Mouse (Mus musculus): ENCODE data around the gene Wdr18. TPM values are rescaled to one million over a fixed set of nuclear protein-coding genes. Genes with fewer than 3 reads are reported as not detected.

The Wdr18 gene
- total and polyA plus RNA-seq, 3 experiments, result 54.2 to 92.1 (median 70.8) TPM

- peak overlapping the region; percentile 92 for H3K4me2 ChIP-seq (ENCODE audit: insufficient read depth, low read depth, poor library complexity, severe bottlenecking)
- in situ Hi-C loops (cut with MboI; ENCODE audit: low pct_ligation_motif_present, low pct_unique_long_range_greater_than_20kb, low sequenced_read_pairs) (loop anchor here (5.0 kb wide), 3 partner anchors 33 to 93 kb away; partner anchors contain the start of genes Cfd and Wdr18), dilution Hi-C loops (cut with MboI; ENCODE audit: extremely low pct_ligation_motif_present, extremely low pct_unique_long_range_greater_than_20kb, low sequenced_read_pairs) (no loop called here)
- H3K79me2 ChIP-seq (replicated peaks; ENCODE audit: control insufficient read depth, extremely low read depth, insufficient read depth, poor library complexity, severe bottlenecking), result peaks cover 33% of the 10 kb centered on the region
- peak; percentile 81 for DNase-seq (ENCODE audit: extremely low read depth)
- TF ChIP-seq HCFC1 (IDR thresholded peaks at IDR 0.05; ENCODE audit: low read depth, low read length), result peak; percentile 52
- peak; percentile 56; the same call in 1 of the 2 replicates for TF ChIP-seq ETS1 (conservative IDR thresholded peaks at IDR 0.05; ENCODE audit: low read depth, low read length)
- TF ChIP-seq TCF12 (IDR thresholded peaks at IDR 0.05; ENCODE audit: low read depth, low read length), result peak; percentile 76
- TF ChIP-seq ZNF384 (IDR thresholded peaks at IDR 0.05; ENCODE audit: low read depth, low read length), result peak; percentile 12; the same call in 1 of the 2 replicates
- TF ChIP-seq ZC3H11A (IDR thresholded peaks at IDR 0.05; ENCODE audit: low read depth, low read length), result peak; percentile 99
- peak; percentile 86 for TF ChIP-seq IRF4 (IDR thresholded peaks at IDR 0.05; ENCODE audit: low read depth, low read length)
- no peak for TF ChIP-seq UBTF (IDR thresholded peaks at IDR 0.05; ENCODE audit: low read depth, low read length)
- peak; percentile 61 for TF ChIP-seq ELF1 (IDR thresholded peaks at IDR 0.05; ENCODE audit: low read depth, low read length)
- TF ChIP-seq SMC3 (IDR thresholded peaks at IDR 0.05; ENCODE audit: low read depth, low read length), result peak; percentile 100
- peak; percentile 94 to 100 for TF ChIP-seq CTCF (conservative IDR thresholded peaks at IDR 0.05 in 1 of 2, IDR thresholded peaks at IDR 0.05 in 1 of 2; ENCODE audit: low read depth in 2 of 2, low read length in 2 of 2)
- TF ChIP-seq BHLHE40 (IDR thresholded peaks at IDR 0.05; ENCODE audit: low read depth, low read length), result 0 out of 2 replicates have a peak, but pooled peaks have one; percentile 41
- TF ChIP-seq PAX5 (IDR thresholded peaks at IDR 0.05; ENCODE audit: low read length), result no peak
- peak; percentile 53 for TF ChIP-seq EP300 (IDR thresholded peaks at IDR 0.05; ENCODE audit: low read length)
- TF ChIP-seq MYC (IDR thresholded peaks at IDR 0.05; ENCODE audit: low read depth, low read length), result peak; percentile 64
- TF ChIP-seq JUN (IDR thresholded peaks at IDR 0.05; ENCODE audit: insufficient read depth, low read depth, low read length), result no peak
- TF ChIP-seq SIN3A (IDR thresholded peaks at IDR 0.05; ENCODE audit: low read length), result peak; percentile 94
- no peak for TF ChIP-seq RCOR1 (conservative IDR thresholded peaks at IDR 0.05; ENCODE audit: low read depth, low read length)
- no peak for TF ChIP-seq ZKSCAN1 (IDR thresholded peaks at IDR 0.05; ENCODE audit: borderline replicate concordance, low read depth, low read length)
- TF ChIP-seq MAX (IDR thresholded peaks at IDR 0.05; ENCODE audit: low read length), result no peak
- peak; percentile 79 for TF ChIP-seq NELFE (IDR thresholded peaks at IDR 0.05; ENCODE audit: low read depth, low read length)
- TF ChIP-seq RAD21 (IDR thresholded peaks at IDR 0.05; ENCODE audit: low read depth, low read length), result no peak; the same call in none of the 2 replicates
- 0 out of 2 replicates have a peak, but pooled peaks have one; percentile 49 for TF ChIP-seq E2F4 (IDR thresholded peaks at IDR 0.05; ENCODE audit: insufficient replicate concordance, low read depth, low read length)
- TF ChIP-seq JUND (conservative IDR thresholded peaks at IDR 0.05; ENCODE audit: low read depth, low read length), result no peak; the same call in 1 of the 2 replicates
- TF ChIP-seq POLR2A (IDR thresholded peaks at IDR 0.05; ENCODE audit: low read depth, low read length), result peak; percentile 56; the same call in 1 of the 2 replicates
- peak; percentile 60; the same call in 1 of the 2 replicates for TF ChIP-seq MAZ (IDR thresholded peaks at IDR 0.05; ENCODE audit: low read depth, low read length)
- no peak for TF ChIP-seq CHD1 (IDR thresholded peaks at IDR 0.05; ENCODE audit: low read depth, low read length)
- peak; percentile 48 for TF ChIP-seq NRF1 (IDR thresholded peaks at IDR 0.05; ENCODE audit: low read depth, low read length)
- TF ChIP-seq MEF2A (IDR thresholded peaks at IDR 0.05; ENCODE audit: borderline replicate concordance, low read depth, low read length), result peak; percentile 90
- TF ChIP-seq MXI1 (IDR thresholded peaks at IDR 0.05; ENCODE audit: low read depth, low read length), result peak; percentile 52; the same call in 1 of the 2 replicates
- no peak for TF ChIP-seq CHD2 (IDR thresholded peaks at IDR 0.05; ENCODE audit: low read length)
- H3K27me3 ChIP-seq (replicated peaks), result no peaks in the 10 kb centered on the region
- peaks cover 4% of the 10 kb centered on the region for H3K9me3 ChIP-seq (replicated peaks; ENCODE audit: low read length)
- peaks cover 2 to 38% of the 10 kb centered on the region in 2 experiments for H3K4me1 ChIP-seq (ENCODE audit: control insufficient read depth in 1 of 2, insufficient read depth in 2 of 2)
- peak overlapping the region; percentile 81; the same call in 1 of the 2 replicates for H3K27ac ChIP-seq (ENCODE audit: insufficient read depth, low read depth)
- no peak overlapping the region for H3K4me3 ChIP-seq (replicated peaks in 1 of 3; ENCODE audit: low read depth in 2 of 3, low read length in 2 of 3, poor library complexity in 1 of 3)
- peaks cover 0 to 6% of the 10 kb centered on the region in 2 experiments for H3K36me3 ChIP-seq (replicated peaks in 1 of 2; ENCODE audit: control insufficient read depth in 1 of 2, insufficient read depth in 1 of 2, low read length in 1 of 2)
- peak overlapping the region; percentile 75; the same call in 1 of the 2 replicates for H3K9ac ChIP-seq (ENCODE audit: insufficient read depth, low read depth)
These were observed 34.8 kb upstream of the Wdr18 start for GRCm38 (mm10) chr10:79924998-79925784.
